Mouse (Mus musculus) heart, embryonic 14.5 days (tissue): ENCODE results near the gene Nrxn3. TPM values are rescaled to one million over a fixed set of nuclear protein-coding genes. Genes with fewer than 3 reads are reported as not detected.

Source experiments
- ATAC-seq: fragments of 200-750 bp; cut with Nextera tagmentation; 2 replicates; pipeline ENCODE4 v1.8.0; 2017; ENCODE audit warnings: low read depth, moderate TSS enrichment; ENCODE audit not compliant: insufficient number of reproducible peaks, insufficient read depth, low FRiP score
- H3K27ac ChIP-seq, 2 experiments: fragments of 200-500 bp in 1 of 2; fragments of 300-500 bp in 1 of 2; sonication (generic) in 1 of 2; replicated peaks in 1 of 2; 2 replicates each; pipeline ENCODE4 v1.5.1; 2012 to 2014; ENCODE audit warnings: low read depth in 2 of 2, low read length in 2 of 2, control low read depth in 1 of 2, mild to moderate bottlenecking in 1 of 2, mixed read lengths in 1 of 2; ENCODE audit not compliant: control insufficient read depth in 1 of 2, insufficient read depth in 1 of 2
- H3K27me3 ChIP-seq: fragments of 300-500 bp; sonication (generic); 2 replicates; pipeline ENCODE4 v1.6.1; 2014; ENCODE audit warnings: mild to moderate bottlenecking, low read length, control low read depth; ENCODE audit not compliant: control insufficient read depth, insufficient read depth
- H3K36me3 ChIP-seq: fragments of 300-500 bp; sonication (generic); 2 replicates; pipeline ENCODE4 v1.6.1; 2014; ENCODE audit warnings: mild to moderate bottlenecking, control low read depth, low read length, mixed read lengths; ENCODE audit not compliant: control insufficient read depth, insufficient read depth
- H3K4me1 ChIP-seq, 2 experiments: fragments of 200-500 bp in 1 of 2; fragments of 300-500 bp in 1 of 2; sonication (generic) in 1 of 2; 2 replicates each; pipeline ENCODE4 v1.6.1; 2012 to 2014; ENCODE audit warnings: low read length in 2 of 2, control low read depth in 1 of 2, mixed read lengths in 1 of 2; ENCODE audit not compliant: control insufficient read depth in 2 of 2, insufficient read depth in 2 of 2
- H3K4me2 ChIP-seq: fragments of 300-500 bp; sonication (generic); 2 replicates; pipeline ENCODE4 v1.6.1; 2014; ENCODE audit warnings: mild to moderate bottlenecking, low read length
- H3K4me3 ChIP-seq, 2 experiments: fragments of 200-500 bp in 1 of 2; fragments of 300-500 bp in 1 of 2; sonication (generic) in 1 of 2; 2 replicates each; pipeline ENCODE4 v1.5.1; 2012 to 2014; ENCODE audit warnings: low read length in 2 of 2, mild to moderate bottlenecking in 2 of 2, control low read depth in 1 of 2, low read depth in 1 of 2, moderate library complexity in 1 of 2; ENCODE audit not compliant: control insufficient read depth in 1 of 2, insufficient read depth in 1 of 2
- H3K9ac ChIP-seq: fragments of 300-500 bp; sonication (generic); 2 replicates; pipeline ENCODE4 v1.6.1; 2014; ENCODE audit warnings: mild to moderate bottlenecking, low read length
- H3K9me3 ChIP-seq: fragments of 300-500 bp; sonication (generic); 2 replicates; pipeline ENCODE4 v1.6.1; 2016; ENCODE audit warnings: low read length, control low read depth; ENCODE audit not compliant: control insufficient read depth
- WGBS: fragments of 180-500 bp; shearing (Covaris S2); extraction: QIAGEN DNeasy Blood & Tissue Kit; methylation state at CpG from one replicate; pipeline ENCODE4 v1.1.7; 2014; 5-methylcytosine and 5-hydroxymethylcytosine counted together
- polyA plus RNA-seq: library from polyadenylated mRNA; unstranded; fragments of >200 nt; fragmentation: Nextera tagmentation; extraction: Ambion mirVana; gene quantifications from 2 replicates; pipeline ENCODE4 v1.2.1, GENCODE M21; 2014

The Nrxn3 gene
- polyA plus RNA-seq, 1 experiment from 2014 or later: 1.7 TPM

- no peak overlapping the region for H3K4me2 ChIP-seq
- no peak overlapping the region for H3K27ac ChIP-seq
- no peak overlapping the region for H3K4me3 ChIP-seq
- no peaks in the 10 kb centered on the region for H3K9me3 ChIP-seq
- H3K36me3 ChIP-seq: no peaks in the 10 kb centered on the region
- no peak for ATAC-seq
- H3K4me1 ChIP-seq: 0 out of 4 replicates have a peak, but pooled peaks cover 0 to 2% of the 10 kb centered on the region in 2 experiments
- no peak overlapping the region for H3K9ac ChIP-seq
- WGBS: 32% methylated on average over 5 of the region's 5 CpGs
- no peaks in the 10 kb centered on the region for H3K27me3 ChIP-seq
Observed at GRCm38 (mm10) chr12:89946522-89946921, 1223.8 kb downstream of the Nrxn3 start.

DNA sequence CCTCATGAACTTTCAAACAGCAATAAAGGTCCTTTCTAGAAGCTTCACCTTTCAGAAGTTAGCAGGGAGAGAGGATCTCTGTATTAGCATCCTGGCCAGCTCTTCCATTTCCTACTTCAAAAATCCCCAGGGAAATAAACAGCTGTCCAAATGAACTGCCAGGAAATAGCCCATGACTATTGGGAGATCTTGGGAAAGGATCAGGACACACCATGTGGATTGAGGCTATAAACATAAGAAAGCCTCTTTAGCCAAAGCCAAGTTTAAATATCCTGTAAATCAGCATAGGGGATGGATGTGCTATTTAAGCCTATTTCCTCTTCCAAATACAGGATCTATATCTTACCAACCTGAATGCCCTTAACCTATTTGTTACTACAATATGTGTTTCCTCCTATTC is 1230.6 kb downstream of the Nrxn3 start:
- H3K9ac ChIP-seq: no peak overlapping the region
- H3K4me1 ChIP-seq: no peaks in the 10 kb centered on the region
- no peak overlapping the region for H3K4me3 ChIP-seq
- no peak overlapping the region for H3K4me2 ChIP-seq
- no peaks in the 10 kb centered on the region for H3K9me3 ChIP-seq
- no peak for ATAC-seq
- no peaks in the 10 kb centered on the region for H3K27me3 ChIP-seq
- no peak overlapping the region for H3K27ac ChIP-seq
- no peaks in the 10 kb centered on the region for H3K36me3 ChIP-seq

DNA sequence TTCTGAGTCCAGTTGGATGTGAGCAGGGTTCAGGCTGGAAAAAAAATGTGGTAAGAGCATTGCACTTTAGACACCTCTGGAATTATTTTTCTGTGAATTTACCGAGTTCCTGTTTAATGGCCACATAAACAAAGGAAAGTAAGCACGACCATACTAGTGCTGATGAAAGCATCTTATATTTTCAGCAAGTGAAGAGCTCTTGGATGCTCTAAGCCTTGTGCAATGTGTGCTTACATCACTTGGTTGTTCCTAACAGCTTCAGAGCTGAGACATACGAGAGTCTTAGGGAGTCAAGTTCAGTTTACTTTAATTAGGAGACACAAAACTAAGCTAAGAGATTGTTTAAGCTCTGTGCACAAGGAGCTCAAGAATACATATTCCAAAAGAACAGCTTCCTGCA is 1231.0 kb downstream of the Nrxn3 start:
- Histone ChIP-seq H3K4me1 (no peaks in the 10 kb centered on the region), H3K4me2 (no peak overlapping the region), H3K9ac (no peak overlapping the region), H3K27me3 (no peaks in the 10 kb centered on the region), H3K36me3 (no peaks in the 10 kb centered on the region), H3K4me3 (no peak overlapping the region), H3K27ac (no peak overlapping the region), H3K9me3 (no peaks in the 10 kb centered on the region)
- WGBS: 41% methylated on average over 3 of the region's 3 CpGs
- ATAC-seq: no peak

DNA sequence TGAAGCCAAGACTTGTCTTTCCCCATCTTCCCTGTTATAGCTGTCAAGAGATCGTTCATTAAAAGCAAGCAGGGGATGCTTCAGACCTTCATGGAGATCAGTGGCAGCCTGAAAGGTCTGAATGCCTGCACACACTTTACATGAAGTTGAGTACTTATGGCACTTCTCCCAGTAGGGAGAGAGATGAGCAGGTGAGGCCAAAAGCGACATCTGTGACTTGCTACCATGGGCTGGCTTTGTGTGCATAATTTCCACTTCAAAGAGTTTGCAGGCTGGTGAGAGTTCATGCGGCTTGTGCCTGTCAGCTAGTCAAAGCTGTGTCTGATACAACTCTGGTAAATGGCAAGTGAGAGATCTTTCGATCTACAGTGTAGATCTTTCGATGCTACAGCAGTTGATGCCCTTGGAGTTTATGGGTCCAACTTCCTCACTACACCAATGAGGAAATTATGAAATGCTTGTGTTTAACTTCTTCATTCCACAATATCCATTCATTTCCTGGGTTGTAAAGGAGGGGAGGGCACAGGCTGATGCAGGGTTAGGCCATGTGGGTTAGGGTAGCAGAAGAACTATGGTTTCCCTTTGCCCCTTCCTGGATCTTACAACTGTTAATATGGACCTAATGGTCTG is 1231.9 kb downstream of the Nrxn3 start:
- Histone ChIP-seq H3K36me3 (no peaks in the 10 kb centered on the region), H3K9me3 (no peaks in the 10 kb centered on the region), H3K4me3 (no peak overlapping the region), H3K4me1 (no peaks in the 10 kb centered on the region), H3K27me3 (no peaks in the 10 kb centered on the region), H3K27ac (no peak overlapping the region), H3K4me2 (no peak overlapping the region), H3K9ac (no peak overlapping the region)
- WGBS: 58% methylated on average over 5 of the region's 5 CpGs
- no peak for ATAC-seq

DNA sequence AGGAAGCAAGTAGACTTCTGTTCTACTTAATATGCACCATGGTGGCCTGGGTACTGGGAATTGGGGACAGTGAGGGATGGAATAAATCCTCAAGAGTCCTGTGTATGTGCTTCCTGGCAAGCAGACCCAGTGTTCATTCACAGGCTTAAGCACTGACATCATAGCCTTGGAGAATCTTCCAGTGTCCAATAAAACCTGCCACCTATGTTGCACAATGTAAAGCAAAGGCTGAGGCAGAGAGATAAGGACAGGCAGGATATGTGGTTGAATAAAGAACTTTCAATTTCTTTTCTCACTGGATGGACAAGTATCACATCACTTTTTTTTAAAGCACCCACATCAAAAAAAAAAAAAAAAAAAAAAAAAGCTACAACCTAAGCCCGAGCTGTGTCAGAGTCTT is 1240.4 kb downstream of the Nrxn3 start:
- H3K27me3 ChIP-seq: no peaks in the 10 kb centered on the region
- H3K9ac ChIP-seq: no peak overlapping the region
- no peaks in the 10 kb centered on the region for H3K36me3 ChIP-seq
- H3K4me3 ChIP-seq: no peak overlapping the region
- H3K9me3 ChIP-seq: no peaks in the 10 kb centered on the region
- 60% methylated on average over 1 of the region's 1 CpGs for WGBS
- no peak overlapping the region for H3K27ac ChIP-seq
- no peak overlapping the region for H3K4me2 ChIP-seq
- no peak for ATAC-seq
- no peaks in the 10 kb centered on the region for H3K4me1 ChIP-seq

GRCm38 (mm10) chr12:89976648-89977047 is 1254.0 kb downstream of the Nrxn3 start:
- WGBS: 94% methylated on average over 4 of the region's 4 CpGs
- Histone ChIP-seq H3K27me3 (no peaks in the 10 kb centered on the region), H3K9ac (no peak overlapping the region), H3K4me2 (no peak overlapping the region), H3K27ac (no peak overlapping the region), H3K4me1 (no peaks in the 10 kb centered on the region), H3K9me3 (no peaks in the 10 kb centered on the region), H3K4me3 (no peak overlapping the region), H3K36me3 (no peaks in the 10 kb centered on the region)
- ATAC-seq: no peak

- H3K9me3 ChIP-seq: no peaks in the 10 kb centered on the region
- no peak for ATAC-seq
- no peaks in the 10 kb centered on the region for H3K27me3 ChIP-seq
- no peak overlapping the region for H3K9ac ChIP-seq
- H3K4me1 ChIP-seq: no peaks in the 10 kb centered on the region
- no peak overlapping the region for H3K4me3 ChIP-seq
- H3K27ac ChIP-seq: no peak overlapping the region
- H3K4me2 ChIP-seq: no peak overlapping the region
- no peaks in the 10 kb centered on the region for H3K36me3 ChIP-seq
- 82% methylated on average over 5 of the region's 5 CpGs for WGBS
Observed at GRCm38 (mm10) chr12:89977479-89977878, 1254.8 kb downstream of the Nrxn3 start.

DNA sequence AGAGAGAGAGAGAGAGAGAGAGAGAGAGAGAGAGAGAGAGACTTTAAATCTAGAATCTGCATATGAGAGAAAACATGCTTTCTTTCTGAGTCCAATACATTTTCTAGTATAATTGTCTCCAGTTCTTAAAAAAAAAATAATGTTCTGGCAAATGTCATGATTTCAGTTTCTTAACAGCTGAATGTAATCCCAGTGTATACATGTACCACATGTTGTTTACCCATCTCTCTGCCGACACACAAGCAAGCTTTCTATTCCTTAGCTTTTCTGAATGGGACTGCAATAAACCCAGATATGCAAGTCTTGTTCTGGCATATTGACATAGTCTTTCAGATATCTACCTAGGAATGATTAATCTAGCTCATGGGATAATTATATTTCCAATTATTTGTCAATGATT is 1256.5 kb downstream of the Nrxn3 start:
- WGBS: 85% methylated on average over 1 of the region's 1 CpGs
- Histone ChIP-seq H3K9me3 (no peaks in the 10 kb centered on the region), H3K27ac (no peak overlapping the region), H3K4me1 (no peaks in the 10 kb centered on the region), H3K4me2 (no peak overlapping the region), H3K9ac (no peak overlapping the region), H3K36me3 (no peaks in the 10 kb centered on the region), H3K27me3 (no peaks in the 10 kb centered on the region), H3K4me3 (no peak overlapping the region)
- ATAC-seq: no peak
